Mouse (Mus musculus) olfactory bulb, adult 2 months (tissue): Measurements from ENCODE around the gene Mga.

Source experiments
- CTCF ChIP-seq: fragments of 200-500 bp; IDR thresholded peaks from 2 replicates; pipeline ENCODE4 v1.5.1; 2012; ENCODE audit warnings: low read depth, mild to moderate bottlenecking, low read length, moderate library complexity; ENCODE audit not compliant: insufficient read depth
- POLR2A ChIP-seq: fragments of 200-500 bp; IDR thresholded peaks from 2 replicates; pipeline ENCODE4 v1.6.1; 2012; ENCODE audit warnings: mild to moderate bottlenecking, low read depth, low read length, moderate library complexity; ENCODE audit not compliant: insufficient read depth

DNA sequence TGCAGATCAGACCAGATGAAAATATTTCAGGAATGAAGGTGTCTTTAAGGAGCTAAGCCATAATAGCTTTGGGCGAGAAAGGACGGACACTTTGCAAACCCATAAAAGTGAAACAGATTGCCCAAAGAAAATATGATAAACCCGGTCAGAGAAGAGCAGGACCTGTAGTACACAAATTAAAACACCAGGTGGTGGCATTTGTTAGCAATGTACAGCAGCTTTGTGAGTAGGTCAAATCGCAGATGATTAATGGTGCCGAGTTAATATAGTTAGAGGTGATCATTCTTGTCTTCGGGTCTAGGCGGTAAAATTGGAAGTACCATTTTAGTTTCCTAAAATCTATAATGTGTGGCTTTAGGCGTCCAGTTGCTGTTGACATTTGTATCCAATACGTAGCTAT lies 73.5 kb downstream of the Mga start:
- TF ChIP-seq CTCF: no peak
- no peak for TF ChIP-seq POLR2A
